Mouse (Mus musculus) lung, adult 2 months (tissue): ENCODE measurements at regions not wholly inside any gene's neighbourhood (a gene's known extent, or its start where the extent isn't known, plus 50 kb on each side); places are given as distances from the start of the nearest gene placed in this dataset.

Experiments used
- DNase-seq: peaks from one replicate; pipeline ENCODE4 v3.0.0; 2022
- H3K4me1 ChIP-seq: fragments of 200-500 bp; 2 replicates; pipeline ENCODE4 v1.6.1; 2011; ENCODE audit warnings: low read length; ENCODE audit not compliant: control insufficient read depth, insufficient read depth
- H3K4me3 ChIP-seq: fragments of 200-500 bp; replicated peaks from 2 replicates; pipeline ENCODE3; 2011; ENCODE audit warnings: low read depth, mild to moderate bottlenecking, control low read depth, low read length; ENCODE audit errors: extremely low read depth
- CTCF ChIP-seq: fragments of 200-500 bp; IDR thresholded peaks from 2 replicates; pipeline ENCODE4 v1.5.1; 2011; ENCODE audit warnings: mild to moderate bottlenecking, low read length, control low read depth; ENCODE audit not compliant: insufficient read depth
- POLR2A ChIP-seq: fragments of 200-500 bp; IDR thresholded peaks from 2 replicates; pipeline ENCODE4 v1.6.1; 2011; ENCODE audit warnings: low read depth, mild to moderate bottlenecking, control low read depth, low read length, borderline replicate concordance; ENCODE audit errors: extremely low read depth
- WGBS: fragments of 180-500 bp; shearing (Covaris S2); methylation state at CpG from one replicate; pipeline ENCODE4 v1.1.7; 2018; 5-methylcytosine and 5-hydroxymethylcytosine counted together

GRCm38 (mm10) chr8:49069451-49069850 lies 225.7 kb upstream of the Tenm3 start:
- DNase-seq: no peak
- 57% methylated on average over 5 of the region's 5 CpGs for WGBS
- Histone ChIP-seq H3K4me1 (no peaks in the 10 kb centered on the region), H3K4me3 (no peak overlapping the region)
- TF ChIP-seq POLR2A (no peak), CTCF (no peak)

- no peaks in the 10 kb centered on the region for H3K4me1 ChIP-seq
- H3K4me3 ChIP-seq: no peak overlapping the region
- WGBS: 55% methylated on average over 3 of the region's 3 CpGs
- DNase-seq: no peak
- no peak for TF ChIP-seq CTCF
- TF ChIP-seq POLR2A: no peak
Measured at GRCm38 (mm10) chr8:49063256-49063655, 219.5 kb upstream of the Tenm3 start.

GRCm38 (mm10) chr8:49043236-49043635 lies 199.5 kb upstream of the Tenm3 start:
- 77% methylated on average over 6 of the region's 6 CpGs for WGBS
- H3K4me1 ChIP-seq: no peaks in the 10 kb centered on the region
- TF ChIP-seq CTCF: no peak
- no peak for TF ChIP-seq POLR2A
- no peak for DNase-seq
- H3K4me3 ChIP-seq: no peak overlapping the region

GRCm38 (mm10) chr8:49035970-49036700 lies 192.4 kb upstream of the Tenm3 start:
- DNase-seq: no peak
- Histone ChIP-seq H3K4me3 (no peak overlapping the region), H3K4me1 (no peaks in the 10 kb centered on the region)
- TF ChIP-seq CTCF: no peak
- no peak for TF ChIP-seq POLR2A
- WGBS: 74% methylated on average over 5 of the region's 5 CpGs

GRCm38 (mm10) chr8:49035519-49035918 lies 191.8 kb upstream of the Tenm3 start:
- WGBS: 46% methylated on average over 8 of the region's 8 CpGs
- no peak for DNase-seq
- H3K4me1 ChIP-seq: no peaks in the 10 kb centered on the region
- no peak overlapping the region for H3K4me3 ChIP-seq
- TF ChIP-seq POLR2A (no peak), CTCF (no peak)

GRCm38 (mm10) chr8:49030255-49030654 lies 186.5 kb upstream of the Tenm3 start:
- no peak for DNase-seq
- no peak overlapping the region for H3K4me3 ChIP-seq
- TF ChIP-seq CTCF (no peak), POLR2A (no peak)
- WGBS: 75% methylated on average over 5 of the region's 5 CpGs
- H3K4me1 ChIP-seq: no peaks in the 10 kb centered on the region

GRCm38 (mm10) chr8:49017741-49018140 lies 174.0 kb upstream of the Tenm3 start:
- DNase-seq: no peak
- WGBS: 86% methylated on average over 3 of the region's 3 CpGs
- TF ChIP-seq CTCF (no peak), POLR2A (no peak)
- Histone ChIP-seq H3K4me1 (no peaks in the 10 kb centered on the region), H3K4me3 (no peak overlapping the region)

GRCm38 (mm10) chr8:49015701-49016100 lies 171.9 kb upstream of the Tenm3 start:
- Histone ChIP-seq H3K4me3 (no peak overlapping the region), H3K4me1 (no peaks in the 10 kb centered on the region)
- TF ChIP-seq CTCF (no peak), POLR2A (no peak)
- no peak for DNase-seq
- WGBS: 60% methylated on average over 7 of the region's 7 CpGs

- DNase-seq: no peak
- Histone ChIP-seq H3K4me1 (no peaks in the 10 kb centered on the region), H3K4me3 (no peak overlapping the region)
- 39% methylated on average over 8 of the region's 8 CpGs for WGBS
- no peak for TF ChIP-seq POLR2A
- TF ChIP-seq CTCF: no peak
Measured at GRCm38 (mm10) chr8:49015200-49015599, 171.4 kb upstream of the Tenm3 start.

GRCm38 (mm10) chr8:49006236-49006965 lies 162.7 kb upstream of the Tenm3 start:
- DNase-seq: no peak
- Histone ChIP-seq H3K4me3 (no peak overlapping the region), H3K4me1 (no peaks in the 10 kb centered on the region)
- 47% methylated on average over 11 of the region's 11 CpGs for WGBS
- TF ChIP-seq POLR2A (no peak), CTCF (no peak)
